Mouse (Mus musculus): ENCODE data around the gene Cdh4. TPM values are rescaled to one million over a fixed set of nuclear protein-coding genes. Genes with fewer than 3 reads are reported as not detected.

Gene Cdh4
- polyA plus RNA-seq, 1 experiment from 2014 or later, result 8.2 TPM

DNA sequence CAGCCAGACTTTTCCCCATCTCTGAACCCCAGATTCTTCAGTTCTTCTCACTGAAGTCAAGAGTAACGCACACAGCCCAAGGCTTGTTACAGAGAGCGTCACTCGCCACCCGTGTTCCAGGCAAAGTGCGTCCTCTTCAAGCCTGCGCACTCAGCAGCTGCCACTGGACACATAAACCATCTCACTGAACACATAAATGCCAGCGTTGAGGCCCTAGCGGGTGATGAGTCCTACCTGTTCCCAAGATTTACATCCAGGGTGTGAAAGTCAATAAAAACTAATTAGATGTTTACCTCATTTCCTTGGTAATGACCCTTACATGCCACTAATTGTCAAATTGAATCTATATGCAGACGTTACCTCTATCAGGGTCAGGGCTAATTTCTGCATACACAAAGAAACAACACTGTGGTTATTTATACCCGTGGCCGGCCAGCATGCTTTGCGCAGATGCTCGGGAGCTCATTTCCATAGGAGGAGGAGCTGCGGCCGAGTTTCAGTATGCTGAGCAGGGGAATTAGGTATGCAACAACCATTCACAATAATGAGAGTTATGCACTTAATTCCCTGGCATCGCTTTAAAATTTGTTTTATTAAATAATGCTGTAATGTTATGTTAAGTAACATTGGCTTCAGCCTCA is 25.5 kb upstream of the Cdh4 start:
- Histone ChIP-seq H3K4me2 (replicated peaks; ENCODE audit: low read depth, low read length) (no peak overlapping the region), H3K36me3 (ENCODE audit: control insufficient read depth, insufficient read depth, low read length) (no peaks in the 10 kb centered on the region), H3K9ac (ENCODE audit: low read depth, low read length) (no peak overlapping the region), H3K4me1 (replicated peaks; ENCODE audit: control insufficient read depth, insufficient read depth, low read length) (no peaks in the 10 kb centered on the region), H3K9me3 (ENCODE audit: control insufficient read depth, low read length) (no peaks in the 10 kb centered on the region), H3K27ac (ENCODE audit: low read depth, low read length) (no peak overlapping the region), H3K4me3 (ENCODE audit: low read depth, low read length) (no peak overlapping the region), H3K27me3 (ENCODE audit: control insufficient read depth, insufficient read depth, low read length) (no peaks in the 10 kb centered on the region)
- no peak for DNase-seq (ENCODE audit: low spot score)
- 82% methylated on average over 16 of the region's 16 CpGs for WGBS
- ATAC-seq (ENCODE audit: low FRiP score), result no peak

- WGBS, result 71% methylated on average over 3 of the region's 3 CpGs
- Histone ChIP-seq H3K4me3 (ENCODE audit: low read depth, low read length) (no peak overlapping the region), H3K4me1 (replicated peaks; ENCODE audit: control insufficient read depth, insufficient read depth, low read length) (no peaks in the 10 kb centered on the region), H3K4me2 (replicated peaks; ENCODE audit: low read depth, low read length) (no peak overlapping the region), H3K9me3 (ENCODE audit: control insufficient read depth, low read length) (no peaks in the 10 kb centered on the region), H3K9ac (ENCODE audit: low read depth, low read length) (no peak overlapping the region), H3K27me3 (ENCODE audit: control insufficient read depth, insufficient read depth, low read length) (no peaks in the 10 kb centered on the region), H3K36me3 (ENCODE audit: control insufficient read depth, insufficient read depth, low read length) (no peaks in the 10 kb centered on the region), H3K27ac (ENCODE audit: low read depth, low read length) (no peak overlapping the region)
- ATAC-seq (ENCODE audit: low FRiP score), result no peak
- no peak for DNase-seq (ENCODE audit: low spot score)
Observed at GRCm38 (mm10) chr2:179425602-179426001, 16.6 kb upstream of the Cdh4 start.

GRCm38 (mm10) chr2:179428889-179429288 is 13.3 kb upstream of the Cdh4 start:
- no peak overlapping the region for H3K9ac ChIP-seq (ENCODE audit: low read depth, low read length)
- H3K4me1 ChIP-seq (replicated peaks; ENCODE audit: control insufficient read depth, insufficient read depth, low read length), result no peaks in the 10 kb centered on the region
- no peaks in the 10 kb centered on the region for H3K36me3 ChIP-seq (ENCODE audit: control insufficient read depth, insufficient read depth, low read length)
- H3K4me2 ChIP-seq (replicated peaks; ENCODE audit: low read depth, low read length), result no peak overlapping the region
- H3K4me3 ChIP-seq (ENCODE audit: low read depth, low read length), result no peak overlapping the region
- WGBS, result 73% methylated on average over 3 of the region's 3 CpGs
- DNase-seq (ENCODE audit: low spot score) (no peak), ATAC-seq (ENCODE audit: low FRiP score) (no peak)
- H3K27me3 ChIP-seq (ENCODE audit: control insufficient read depth, insufficient read depth, low read length), result no peaks in the 10 kb centered on the region
- H3K9me3 ChIP-seq (ENCODE audit: control insufficient read depth, low read length), result no peaks in the 10 kb centered on the region
- H3K27ac ChIP-seq (ENCODE audit: low read depth, low read length), result no peak overlapping the region

- H3K4me1 ChIP-seq (replicated peaks; ENCODE audit: control insufficient read depth, insufficient read depth, low read length), result peaks cover 7% of the 10 kb centered on the region
- H3K9ac ChIP-seq (ENCODE audit: low read depth, low read length), result no peak overlapping the region
- H3K4me2 ChIP-seq (replicated peaks; ENCODE audit: low read depth, low read length), result no peak overlapping the region
- no peak overlapping the region for H3K4me3 ChIP-seq (ENCODE audit: low read depth, low read length)
- no peaks in the 10 kb centered on the region for H3K36me3 ChIP-seq (ENCODE audit: control insufficient read depth, insufficient read depth, low read length)
- no peak for ATAC-seq (ENCODE audit: low FRiP score)
- 28% methylated on average over 9 of the region's 9 CpGs for WGBS
- peak; percentile 20 for DNase-seq (ENCODE audit: low spot score)
- H3K27me3 ChIP-seq (ENCODE audit: control insufficient read depth, insufficient read depth, low read length), result peaks cover 8% of the 10 kb centered on the region
- no peaks in the 10 kb centered on the region for H3K9me3 ChIP-seq (ENCODE audit: control insufficient read depth, low read length)
- H3K27ac ChIP-seq (ENCODE audit: low read depth, low read length), result no peak overlapping the region
Observed at GRCm38 (mm10) chr2:179440161-179440560, 2.1 kb upstream of the Cdh4 start.

DNA sequence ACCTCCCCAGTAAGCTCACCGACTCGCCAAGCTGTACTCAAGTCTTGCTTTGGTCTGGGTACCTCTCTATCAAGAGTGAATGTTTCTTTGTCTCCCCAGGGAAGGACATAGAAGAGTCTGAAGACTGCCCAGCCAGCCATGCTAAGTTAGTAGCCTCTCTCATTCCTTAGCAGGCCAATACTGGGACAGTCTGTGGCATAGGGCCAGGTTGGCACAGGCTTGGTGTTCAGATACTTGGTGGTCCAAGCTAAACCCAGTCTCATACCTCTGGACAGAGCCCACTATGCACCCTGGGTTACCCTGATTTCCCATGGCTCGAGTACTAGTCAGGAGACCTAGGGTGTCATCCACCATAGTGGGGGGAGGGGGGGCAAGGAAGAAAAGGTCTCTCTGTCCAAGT is 1.1 kb upstream of the Cdh4 start:
- no peak overlapping the region for H3K27ac ChIP-seq (ENCODE audit: low read depth, low read length)
- ATAC-seq (ENCODE audit: low FRiP score), result no peak
- no peak for DNase-seq (ENCODE audit: low spot score)
- H3K9me3 ChIP-seq (ENCODE audit: control insufficient read depth, low read length), result no peaks in the 10 kb centered on the region
- H3K4me2 ChIP-seq (replicated peaks; ENCODE audit: low read depth, low read length), result no peak overlapping the region
- 80% methylated on average over 3 of the region's 3 CpGs for WGBS
- peaks cover 7% of the 10 kb centered on the region; the same call in 1 of the 2 replicates for H3K4me1 ChIP-seq (replicated peaks; ENCODE audit: control insufficient read depth, insufficient read depth, low read length)
- H3K36me3 ChIP-seq (ENCODE audit: control insufficient read depth, insufficient read depth, low read length), result no peaks in the 10 kb centered on the region
- H3K4me3 ChIP-seq (ENCODE audit: low read depth, low read length), result no peak overlapping the region
- no peak overlapping the region for H3K9ac ChIP-seq (ENCODE audit: low read depth, low read length)
- H3K27me3 ChIP-seq (ENCODE audit: control insufficient read depth, insufficient read depth, low read length), result peaks cover 8% of the 10 kb centered on the region

DNA sequence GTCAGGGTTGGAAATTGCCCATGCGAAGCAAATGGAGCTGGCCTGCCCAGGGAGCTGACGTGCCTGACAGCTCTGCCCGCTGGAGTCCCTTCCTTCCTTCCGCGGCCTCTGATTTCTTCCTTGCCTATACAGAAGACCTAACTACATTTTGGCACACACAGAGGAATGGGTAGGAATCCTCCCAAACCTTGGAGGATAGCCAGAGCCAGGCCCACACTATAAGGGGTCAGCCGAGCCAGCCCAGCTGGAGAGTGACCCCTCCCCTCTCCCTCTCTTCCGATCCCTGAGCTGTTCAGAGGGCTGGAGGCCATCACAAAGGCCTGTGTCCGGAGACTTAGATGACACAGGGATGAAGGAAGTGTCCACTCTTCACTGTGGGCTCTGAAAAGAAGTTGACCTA is 514 bp upstream of the Cdh4 start:
- Histone ChIP-seq H3K9ac (ENCODE audit: low read depth, low read length) (peak overlapping the region; percentile 19; the same call in 1 of the 2 replicates), H3K4me1 (replicated peaks; ENCODE audit: control insufficient read depth, insufficient read depth, low read length) (peaks cover 7% of the 10 kb centered on the region; the same call in 1 of the 2 replicates), H3K27ac (ENCODE audit: low read depth, low read length) (no peak overlapping the region), H3K36me3 (ENCODE audit: control insufficient read depth, insufficient read depth, low read length) (no peaks in the 10 kb centered on the region), H3K4me2 (replicated peaks; ENCODE audit: low read depth, low read length) (peak overlapping the region; percentile 92), H3K27me3 (ENCODE audit: control insufficient read depth, insufficient read depth, low read length) (peaks cover 8% of the 10 kb centered on the region), H3K4me3 (ENCODE audit: low read depth, low read length) (peak overlapping the region; percentile 59), H3K9me3 (ENCODE audit: control insufficient read depth, low read length) (no peaks in the 10 kb centered on the region)
- ATAC-seq (ENCODE audit: low FRiP score) (peak; percentile 46), DNase-seq (ENCODE audit: low spot score) (no peak)
- WGBS, result 5% methylated on average over 8 of the region's 8 CpGs

GRCm38 (mm10) chr2:179442541-179443225 is 452 bp downstream of the Cdh4 start:
- Histone ChIP-seq H3K4me3 (ENCODE audit: low read depth, low read length) (peak overlapping the region; percentile 59), H3K36me3 (ENCODE audit: control insufficient read depth, insufficient read depth, low read length) (no peaks in the 10 kb centered on the region), H3K27me3 (ENCODE audit: control insufficient read depth, insufficient read depth, low read length) (peaks cover 8% of the 10 kb centered on the region), H3K9me3 (ENCODE audit: control insufficient read depth, low read length) (no peaks in the 10 kb centered on the region), H3K4me2 (replicated peaks; ENCODE audit: low read depth, low read length) (peak overlapping the region; percentile 92), H3K9ac (ENCODE audit: low read depth, low read length) (peak overlapping the region; percentile 73), H3K27ac (ENCODE audit: low read depth, low read length) (peak overlapping the region; percentile 84), H3K4me1 (replicated peaks; ENCODE audit: control insufficient read depth, insufficient read depth, low read length) (peaks cover 7% of the 10 kb centered on the region; the same call in 1 of the 2 replicates)
- under 1% methylated on average over 83 of the region's 95 CpGs for WGBS
- peak; percentile 79 for ATAC-seq (ENCODE audit: low FRiP score)
- peak; percentile 84 for DNase-seq (ENCODE audit: low spot score)

DNA sequence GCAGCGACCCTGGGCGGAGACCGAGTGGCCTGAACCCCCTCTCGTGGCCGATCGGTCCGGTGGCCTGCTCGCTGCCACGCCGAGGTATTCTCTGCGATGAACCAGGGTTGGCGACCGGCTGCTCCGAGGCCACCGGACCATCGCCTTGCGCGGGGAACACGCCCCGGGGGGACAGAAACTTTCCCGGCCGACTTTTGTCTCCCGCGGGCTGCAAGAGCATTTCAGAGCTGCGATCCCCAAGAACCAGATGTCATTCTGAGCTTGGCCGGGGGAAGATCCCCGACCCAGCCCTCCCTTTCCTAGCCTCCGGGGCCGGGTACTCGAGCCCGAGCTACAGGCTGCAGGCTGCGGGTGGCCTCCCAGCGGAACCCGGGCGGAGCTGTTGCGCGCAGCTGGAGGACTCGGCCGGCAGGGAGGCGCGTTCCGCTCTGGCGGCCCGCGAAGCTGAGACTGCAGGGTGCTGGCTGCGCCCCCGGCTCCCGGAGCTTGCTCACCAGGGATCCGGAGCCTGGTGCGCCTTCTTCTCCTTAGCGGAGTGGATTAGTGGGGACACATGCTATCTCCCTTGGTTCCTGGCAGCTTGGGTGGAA is 1.1 kb downstream of the Cdh4 start:
- H3K9ac ChIP-seq (ENCODE audit: low read depth, low read length), result peak overlapping the region; percentile 73
- DNase-seq (ENCODE audit: low spot score) (peak; percentile 71), ATAC-seq (ENCODE audit: low FRiP score) (peak; percentile 50)
- H3K4me3 ChIP-seq (ENCODE audit: low read depth, low read length), result peak overlapping the region; percentile 59
- peak overlapping the region; percentile 84; the same call in 1 of the 2 replicates for H3K27ac ChIP-seq (ENCODE audit: low read depth, low read length)
- peaks cover 8% of the 10 kb centered on the region for H3K27me3 ChIP-seq (ENCODE audit: control insufficient read depth, insufficient read depth, low read length)
- H3K4me2 ChIP-seq (replicated peaks; ENCODE audit: low read depth, low read length), result peak overlapping the region; percentile 92
- no peaks in the 10 kb centered on the region for H3K9me3 ChIP-seq (ENCODE audit: control insufficient read depth, low read length)
- H3K4me1 ChIP-seq (replicated peaks; ENCODE audit: control insufficient read depth, insufficient read depth, low read length), result peaks cover 7% of the 10 kb centered on the region; the same call in 1 of the 2 replicates
- WGBS, result under 1% methylated on average over 51 of the region's 51 CpGs
- H3K36me3 ChIP-seq (ENCODE audit: control insufficient read depth, insufficient read depth, low read length), result no peaks in the 10 kb centered on the region

All from hindbrain, embryonic 11.5 days (tissue).